Mouse (Mus musculus): ENCODE measurements around the gene Nampt.
"Not testable (repeated sequence)": the region's sequence is repeated elsewhere in the genome, so short reads cannot be mapped to it uniquely, and the experiment has no call there.

Nampt gene

DNA sequence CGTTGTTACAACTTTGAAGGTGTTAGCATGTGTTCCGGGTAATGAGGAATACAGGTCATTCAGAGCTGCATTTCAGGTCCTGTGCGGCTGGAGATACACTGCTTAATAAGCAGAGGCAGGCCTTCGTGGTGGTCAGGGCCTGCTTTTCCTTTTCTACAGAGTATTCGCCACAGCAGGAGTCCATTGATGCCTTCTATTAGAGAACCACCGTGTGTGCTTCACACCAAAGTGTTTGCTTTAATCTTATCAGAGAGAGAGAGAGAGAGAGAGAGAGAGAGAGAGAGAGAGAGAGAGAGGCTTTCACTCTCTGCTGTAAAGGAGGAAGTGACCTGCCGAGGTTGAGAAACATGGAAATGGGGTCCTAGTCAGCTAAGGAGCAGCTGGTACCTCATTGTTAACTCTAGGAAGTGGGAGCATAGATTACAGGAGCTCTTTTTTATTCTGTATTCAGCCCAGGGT lies 22.1 kb downstream of the Nampt start:
- DNase-seq (ENCODE audit: low read depth, low spot score): no peak

DNA sequence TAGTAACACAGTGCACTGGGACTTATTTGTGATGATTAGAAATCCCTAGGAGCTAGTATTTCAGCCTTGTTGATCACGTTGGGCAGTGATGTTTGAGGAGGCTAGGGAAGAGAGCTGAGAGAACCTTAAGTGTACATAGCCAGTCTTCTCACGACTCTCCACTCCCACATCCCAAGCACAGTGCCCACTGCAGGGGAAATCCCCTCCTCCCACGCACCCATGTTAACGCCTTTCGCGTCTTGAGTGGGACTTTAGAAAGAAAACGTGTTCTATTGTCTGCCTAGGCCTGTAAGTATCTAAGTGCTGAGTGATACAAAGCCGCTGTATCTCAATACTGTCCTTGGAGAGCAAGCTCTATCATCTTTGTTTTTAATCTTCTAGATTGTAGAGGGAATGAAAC lies 27.0 kb downstream of the Nampt start:
- DNase-seq (ENCODE audit: low read depth, low spot score): no peak

DNA sequence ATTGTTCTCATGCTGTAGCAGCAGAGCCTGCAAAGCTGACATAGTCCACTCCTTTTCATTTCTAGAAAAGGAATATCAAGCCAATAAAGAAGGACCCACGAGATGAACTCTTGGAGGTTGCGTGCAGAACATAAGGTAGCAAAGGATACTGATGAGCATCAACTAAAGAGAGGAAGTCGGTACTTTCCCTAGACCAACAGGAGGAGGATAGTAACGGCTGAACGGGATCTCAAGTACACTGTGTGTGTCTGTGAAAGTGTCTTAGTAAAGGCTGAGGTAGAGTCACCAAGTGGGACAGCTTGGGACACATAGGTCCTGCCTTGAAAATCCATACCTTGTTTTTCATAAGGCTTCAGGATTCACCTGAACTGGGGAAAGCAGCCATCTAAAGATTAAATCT lies 34.4 kb downstream of the Nampt start:
- no peak for DNase-seq (ENCODE audit: low read depth, low spot score)

DNA sequence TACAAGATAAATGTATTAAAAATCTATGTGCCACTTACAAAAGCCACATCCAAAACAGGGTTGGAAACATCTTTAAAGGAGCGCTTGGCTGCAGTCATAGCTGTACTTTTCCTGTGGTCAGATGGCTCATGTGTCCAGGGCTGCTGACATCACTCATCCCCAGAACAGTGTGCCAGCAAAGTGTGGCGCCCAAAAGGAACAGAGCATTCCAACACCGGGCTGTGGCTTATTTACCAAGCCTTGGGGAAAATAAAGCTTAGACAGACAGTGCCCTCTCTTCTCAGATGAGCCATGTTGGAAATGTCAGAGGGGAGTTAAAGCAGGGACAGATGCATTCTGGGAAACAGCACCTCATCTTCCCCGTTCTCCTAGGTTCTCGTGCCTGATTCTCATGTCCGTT lies 35.5 kb downstream of the Nampt start:
- DNase-seq (ENCODE audit: low read depth, low spot score): no peak

DNA sequence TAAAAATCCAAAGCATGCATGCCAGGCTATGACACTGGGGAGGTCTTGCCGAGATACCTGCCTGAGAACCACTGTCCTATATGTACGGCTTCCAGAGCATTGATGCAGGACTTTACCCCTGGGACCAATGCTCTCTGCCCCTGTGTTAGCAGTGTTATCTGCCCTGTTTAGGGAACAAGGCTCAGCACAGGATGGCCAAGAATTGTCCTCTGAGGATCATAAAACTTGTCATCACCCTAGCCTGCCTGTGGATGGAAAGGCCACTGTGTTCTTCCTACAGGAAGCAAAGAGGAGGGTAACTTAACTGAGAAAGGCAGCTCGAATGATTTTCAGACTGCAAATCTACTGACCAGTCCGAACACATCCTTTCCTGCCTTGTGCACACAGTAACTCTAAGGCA lies 36.1 kb downstream of the Nampt start:
- DNase-seq (ENCODE audit: low read depth, low spot score): no peak

DNA sequence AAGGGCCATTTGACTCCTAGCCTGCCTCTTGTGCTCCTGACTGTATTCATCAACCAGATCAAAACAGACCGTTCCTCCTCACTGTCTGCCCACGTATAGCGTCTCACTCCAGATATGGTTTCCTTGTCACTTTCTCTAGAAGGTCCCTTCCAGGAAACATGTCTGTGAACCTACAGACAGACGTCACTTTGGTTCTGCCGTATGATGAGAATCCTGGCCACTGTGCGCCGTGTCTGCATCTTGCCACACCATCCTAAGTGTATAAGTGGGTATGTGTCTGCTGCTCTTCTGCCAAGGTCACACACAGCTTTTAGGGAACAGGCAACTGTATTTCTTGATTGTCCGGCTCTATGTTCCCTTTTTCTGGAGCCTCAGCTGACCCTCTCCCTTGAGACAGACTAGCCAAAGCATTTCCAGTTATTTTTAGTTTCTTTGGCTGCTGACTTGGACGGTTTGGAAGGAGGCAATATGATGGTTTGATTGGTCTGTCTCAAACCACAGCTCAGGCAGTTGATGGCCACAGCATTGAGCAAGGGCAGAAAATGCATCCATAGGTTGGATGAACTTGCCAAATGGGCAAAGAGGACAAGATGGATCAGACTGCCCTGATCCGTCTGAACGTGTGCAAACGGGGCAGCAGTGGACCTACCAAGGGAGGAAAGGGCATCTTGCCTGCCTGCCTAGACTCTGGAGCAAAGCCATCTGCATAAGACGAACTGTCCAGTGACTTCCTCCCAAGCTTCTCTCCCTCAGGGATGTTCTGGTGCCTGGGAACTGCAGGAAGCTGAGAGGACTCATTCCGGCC lies 37.6 kb downstream of the Nampt start:
- no peak for DNase-seq (ENCODE audit: low read depth, low spot score)

DNA sequence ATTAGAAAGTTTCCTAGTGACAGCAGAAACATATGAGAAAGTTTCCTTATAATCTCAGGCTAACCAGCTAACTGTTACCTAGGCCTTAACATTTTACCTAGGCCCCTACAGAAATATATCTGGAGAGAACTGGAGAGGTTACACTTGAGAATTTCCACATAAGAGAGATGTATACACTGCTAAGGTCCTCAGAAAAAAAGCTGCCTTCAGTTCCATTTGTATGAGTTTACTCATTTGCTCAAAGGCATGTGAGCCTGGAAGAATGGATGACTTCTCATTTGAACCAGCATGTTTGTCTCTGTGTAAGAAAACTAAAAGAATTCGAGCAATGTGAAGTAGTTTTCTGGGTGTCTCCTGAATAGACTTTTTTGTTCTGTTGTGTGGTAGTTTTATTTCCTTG lies 39.1 kb downstream of the Nampt start:
- no peak for DNase-seq (ENCODE audit: low read depth, low spot score)

DNA sequence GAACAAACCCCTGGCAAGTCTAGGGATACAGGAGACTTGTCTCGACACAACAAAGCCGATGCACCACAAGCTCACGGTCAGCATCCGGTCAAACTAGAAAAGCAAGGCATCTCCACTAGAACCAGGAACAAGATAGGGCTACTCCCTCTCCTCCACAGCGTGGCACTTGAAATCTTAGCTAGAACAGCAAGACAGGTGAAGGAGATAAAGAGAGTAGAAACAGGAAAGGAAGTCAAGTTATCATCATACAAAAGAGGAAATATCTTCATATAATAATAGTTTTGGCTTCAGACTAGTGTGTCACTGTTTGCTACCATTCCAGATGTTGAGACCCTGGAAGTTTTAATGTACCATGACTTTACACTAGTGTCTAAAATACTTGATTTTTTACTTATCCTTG lies 41.5 kb downstream of the Nampt start:
- DNase-seq (ENCODE audit: low read depth, low spot score): no peak

DNA sequence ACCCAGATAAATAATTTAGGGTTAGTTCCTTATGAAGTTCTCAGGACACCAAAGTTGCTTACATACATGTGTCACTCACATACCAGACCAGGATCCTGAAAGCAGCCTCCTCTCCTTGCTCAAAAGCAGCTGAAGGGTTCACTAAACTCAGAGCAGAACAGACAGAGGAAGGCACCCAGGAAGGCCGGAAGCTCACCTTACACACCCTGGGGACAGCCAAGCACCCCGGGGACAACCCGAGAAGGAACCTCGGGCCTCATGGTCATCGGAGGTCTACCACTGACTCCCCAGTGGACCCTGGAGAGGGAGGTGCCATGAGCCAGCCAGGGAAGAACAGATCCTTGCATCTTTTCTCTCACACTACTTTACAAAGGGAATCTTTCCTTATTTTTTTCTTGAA lies 51.5 kb downstream of the Nampt start:
- DNase-seq (ENCODE audit: low read depth, low spot score): no peak

DNA sequence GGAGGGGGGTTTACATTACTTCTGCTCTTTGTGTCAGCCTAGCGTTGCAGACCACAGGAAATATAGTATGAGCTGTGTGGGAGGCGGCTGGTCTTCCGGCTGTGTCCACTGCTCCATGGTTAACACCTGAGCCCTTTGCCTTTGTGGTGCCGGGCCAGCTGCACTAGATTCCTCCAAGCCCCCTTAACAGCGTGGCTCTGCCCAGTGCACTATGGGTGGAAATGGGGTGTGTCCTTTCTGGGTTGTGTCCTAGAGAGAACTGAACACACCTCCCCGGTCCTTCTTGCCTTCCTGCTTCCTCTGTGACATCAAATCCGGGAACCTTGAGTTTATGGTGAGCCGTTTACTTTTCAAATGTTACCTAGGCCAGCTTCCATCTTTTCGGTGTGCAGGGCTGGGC lies 58.2 kb downstream of the Nampt start:
- DNase-seq (ENCODE audit: low read depth, low spot score): no peak

DNA sequence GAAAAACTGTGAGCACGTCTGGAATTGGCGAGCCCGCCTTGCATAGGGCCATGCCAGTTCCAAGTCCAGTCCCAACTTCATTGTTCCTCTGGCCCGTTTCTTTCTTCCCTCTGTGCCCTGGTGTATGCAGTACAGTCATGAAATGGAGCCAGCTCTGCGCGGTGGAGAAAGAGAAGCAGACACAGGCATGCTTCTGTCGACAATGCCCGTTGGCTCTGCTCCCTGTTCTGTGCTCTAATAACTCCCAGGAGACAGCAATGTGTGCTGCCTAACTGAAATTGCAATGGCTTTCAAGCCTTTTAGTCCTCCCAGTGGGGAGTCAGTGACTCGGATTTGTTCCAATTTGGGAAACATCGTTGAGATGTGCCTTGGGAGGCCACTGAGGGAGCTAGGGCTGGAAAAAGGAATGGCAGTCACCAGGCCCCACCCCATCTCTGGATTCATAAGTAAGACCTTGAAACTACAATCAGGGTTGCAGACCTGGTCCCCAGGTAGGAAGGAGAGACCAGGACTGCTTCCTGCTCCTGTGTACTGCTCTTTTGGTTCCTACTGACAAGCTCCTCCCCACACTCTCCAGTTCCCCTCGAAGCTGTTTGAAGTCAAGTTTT lies 58.7 kb downstream of the Nampt start:
- no peak for DNase-seq (ENCODE audit: low read depth, low spot score)

DNA sequence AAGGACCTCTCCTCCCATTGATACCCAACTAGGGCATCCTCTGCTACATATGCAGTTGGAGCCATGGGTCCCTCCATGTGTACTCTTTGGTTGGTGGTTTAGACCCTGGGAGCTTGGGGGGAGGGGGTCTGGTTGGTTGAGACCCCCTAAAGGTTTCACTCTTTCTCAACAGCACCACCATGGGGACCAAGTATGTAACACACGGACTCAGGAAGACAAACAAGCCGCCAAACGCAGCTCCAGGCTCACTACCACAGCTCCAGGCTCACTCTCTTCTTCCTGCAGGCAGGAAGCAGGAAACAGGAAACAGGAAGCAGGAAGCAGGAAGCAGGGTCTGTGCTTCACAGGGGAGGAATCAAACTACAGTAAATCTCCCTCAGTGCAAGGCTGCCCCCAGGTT lies 60.0 kb downstream of the Nampt start:
- no peak for DNase-seq (ENCODE audit: low read depth, low spot score)

DNA sequence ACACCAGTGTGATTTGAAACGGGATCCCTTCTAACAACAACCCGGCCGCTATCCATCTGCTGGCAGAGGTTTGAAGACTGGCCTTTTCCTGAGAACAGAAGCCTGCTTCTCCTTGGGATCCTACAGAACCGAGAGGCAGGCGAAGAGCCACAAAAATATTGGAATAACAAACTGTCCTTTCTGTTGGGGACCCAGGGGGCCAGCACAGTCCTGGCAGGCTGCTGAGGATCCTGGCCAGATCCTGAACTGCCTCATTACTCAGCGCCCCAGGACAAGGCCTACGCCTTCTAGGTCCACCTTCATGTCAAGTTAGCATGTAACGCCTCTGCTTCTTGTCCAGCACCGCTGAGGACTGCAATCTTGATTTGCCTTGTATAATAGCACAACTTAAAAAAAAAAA lies 65.0 kb downstream of the Nampt start:
- DNase-seq (ENCODE audit: low read depth, low spot score): no peak

DNA sequence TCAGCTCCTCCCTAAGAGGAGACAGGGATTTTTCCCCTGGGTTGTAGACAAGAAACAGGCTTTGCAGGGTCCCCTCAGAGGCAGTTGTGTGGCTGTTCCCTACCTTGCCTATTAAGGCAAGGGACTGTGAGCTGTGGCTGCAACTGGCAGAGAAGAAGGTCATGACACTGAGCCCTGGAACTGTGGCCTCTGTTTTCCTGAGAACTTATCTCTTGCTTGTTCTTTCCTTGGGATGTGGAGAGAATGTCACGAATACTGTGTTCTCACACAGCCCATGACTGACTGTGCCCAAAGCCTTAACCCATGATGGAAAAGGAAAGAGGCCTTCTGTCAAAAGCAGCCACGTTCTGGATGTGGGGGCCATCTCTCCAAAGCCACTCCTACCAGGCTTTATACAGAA lies 65.7 kb downstream of the Nampt start:
- no peak for DNase-seq (ENCODE audit: low read depth, low spot score)

DNA sequence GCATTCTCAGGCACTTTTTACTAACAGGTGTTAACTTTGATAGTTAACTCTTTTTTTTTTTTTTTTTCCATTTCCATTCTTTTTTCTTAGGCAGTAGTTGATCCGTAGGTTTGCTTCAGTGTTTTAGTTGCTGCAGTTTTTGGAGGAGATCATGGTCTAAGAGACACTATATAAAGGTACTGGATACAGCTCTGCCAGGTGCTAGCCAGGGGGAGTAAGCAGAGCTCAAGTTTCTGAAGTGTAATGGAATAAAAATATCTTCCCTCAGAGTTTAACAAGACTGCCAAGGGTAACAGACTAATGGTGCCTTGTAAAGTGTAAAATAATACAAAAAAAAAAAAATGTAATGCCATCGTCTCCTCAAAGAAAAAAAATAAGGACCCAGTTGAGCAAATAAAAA lies 67.0 kb downstream of the Nampt start:
- no peak for DNase-seq (ENCODE audit: low read depth, low spot score)

DNA sequence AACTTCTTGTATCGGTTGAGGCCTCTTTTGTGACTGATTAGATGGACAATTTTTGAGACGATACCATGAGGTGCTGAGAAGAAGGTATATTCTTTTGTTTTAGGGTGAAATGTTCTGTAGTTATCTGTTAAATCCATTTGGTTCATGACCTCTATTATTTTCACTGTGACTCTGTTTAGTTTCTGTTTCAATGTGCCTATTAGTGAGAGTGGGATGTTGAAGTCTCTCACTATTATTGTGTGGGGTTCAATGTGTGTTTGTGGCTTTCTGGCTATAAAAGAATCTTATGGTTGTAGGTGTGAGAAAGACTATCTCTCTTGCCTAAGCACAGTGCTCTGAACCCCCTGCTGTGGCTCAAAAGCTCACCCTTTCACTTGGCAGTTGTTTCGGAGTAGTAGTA lies 68.9 kb downstream of the Nampt start:
- no peak for DNase-seq (ENCODE audit: low read depth, low spot score)

DNA sequence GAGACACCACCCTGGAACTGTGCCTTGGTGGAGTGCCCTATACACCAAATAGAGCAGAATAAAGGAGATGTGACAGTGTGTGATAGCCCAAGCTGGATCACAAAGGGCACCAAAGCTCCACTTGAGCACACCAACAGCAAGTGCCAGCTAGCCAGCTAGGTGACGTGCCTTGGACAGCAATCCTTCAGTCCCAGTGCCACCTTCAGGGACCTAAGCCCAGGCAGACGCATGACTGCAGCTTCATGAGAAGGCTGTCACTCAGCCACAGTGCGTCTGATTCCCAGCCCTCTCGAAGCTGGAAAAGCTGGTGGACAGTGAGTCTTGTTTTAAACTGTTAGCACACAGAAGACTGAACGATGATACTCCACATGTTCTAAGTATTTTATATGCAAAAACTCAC lies 70.5 kb downstream of the Nampt start:
- no peak for DNase-seq (ENCODE audit: low read depth, low spot score)

DNA sequence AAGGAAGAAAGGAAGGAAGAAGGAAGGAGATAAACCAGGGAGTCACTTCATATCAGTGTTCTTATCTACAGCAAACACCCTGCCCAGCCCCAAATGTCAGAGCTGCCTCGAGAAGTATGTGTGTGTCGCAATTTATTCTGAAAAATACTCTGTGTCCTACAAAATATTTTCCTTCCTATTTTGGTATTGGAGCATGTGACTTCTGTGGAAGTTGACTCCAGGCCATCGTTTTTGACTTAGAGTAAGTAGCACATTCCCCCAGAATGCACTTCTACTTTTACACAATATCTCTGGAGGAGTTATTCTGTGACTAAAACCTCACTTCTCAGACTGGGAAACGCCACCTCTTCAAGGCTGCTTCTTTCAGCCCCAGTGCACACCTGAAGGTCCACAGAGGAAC lies 71.1 kb downstream of the Nampt start:
- DNase-seq (ENCODE audit: low read depth, low spot score): no peak

DNA sequence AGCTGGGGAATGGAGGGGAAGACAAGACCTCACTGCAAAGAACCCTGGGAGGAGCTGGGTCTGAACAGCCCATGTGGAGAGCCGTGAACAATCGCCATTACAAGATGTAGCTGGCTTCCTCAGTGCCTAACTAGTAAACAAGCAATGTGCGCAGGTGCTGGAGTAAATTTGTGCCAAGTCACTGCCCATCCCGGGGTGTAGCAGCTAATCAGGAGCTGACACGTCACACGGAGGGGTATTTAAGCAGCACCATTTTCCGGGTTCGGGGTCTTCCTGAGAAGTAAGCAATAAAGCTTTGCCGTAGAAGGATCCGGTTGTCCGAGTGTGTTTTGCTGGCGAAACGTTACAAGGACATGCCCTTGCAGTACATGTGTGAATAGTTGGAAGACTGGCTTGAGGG lies 71.9 kb downstream of the Nampt start:
- not testable (repeated sequence) for DNase-seq (ENCODE audit: low read depth, low spot score)

DNA sequence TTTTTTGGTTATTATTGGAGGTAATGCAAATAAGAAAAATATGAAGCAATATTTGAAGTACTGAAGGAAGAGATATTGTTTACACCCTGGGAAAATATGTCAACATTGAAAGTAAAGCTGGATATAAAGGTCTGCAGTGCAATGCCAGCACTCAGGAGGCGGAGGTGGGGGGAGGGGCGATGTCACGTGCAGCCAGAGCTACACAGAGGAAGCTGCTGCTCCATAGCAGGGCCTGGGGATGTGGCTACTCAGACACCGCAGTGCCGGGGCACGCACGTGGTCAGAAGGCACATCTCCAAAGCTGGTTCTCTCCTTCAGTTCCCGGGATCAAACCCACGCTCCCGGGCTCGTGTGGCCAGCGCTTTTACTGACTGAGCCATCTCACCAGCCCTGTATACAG lies 73.9 kb downstream of the Nampt start:
- no peak for DNase-seq (ENCODE audit: low read depth, low spot score)

DNA sequence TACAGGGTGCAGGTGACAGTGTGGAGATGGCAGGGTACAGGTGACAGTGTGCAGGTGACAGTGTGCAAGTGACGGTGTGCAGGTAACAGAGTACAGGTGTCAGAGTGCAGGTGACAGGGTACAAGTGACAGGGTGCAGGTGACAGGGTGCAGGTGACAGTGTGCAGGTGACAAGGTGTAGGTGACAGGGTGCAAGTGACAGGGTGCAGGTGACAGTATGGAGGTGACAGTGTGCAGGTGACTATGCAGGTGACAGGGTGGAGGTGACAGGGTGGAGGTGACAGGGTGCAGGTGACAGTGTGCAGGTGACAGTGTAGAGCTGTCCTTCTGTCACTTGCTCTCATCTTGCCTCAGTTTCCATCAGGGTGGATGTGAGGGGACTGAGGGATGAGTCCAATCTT lies 76.5 kb downstream of the Nampt start:
- DNase-seq (ENCODE audit: low read depth, low spot score): no peak

DNA sequence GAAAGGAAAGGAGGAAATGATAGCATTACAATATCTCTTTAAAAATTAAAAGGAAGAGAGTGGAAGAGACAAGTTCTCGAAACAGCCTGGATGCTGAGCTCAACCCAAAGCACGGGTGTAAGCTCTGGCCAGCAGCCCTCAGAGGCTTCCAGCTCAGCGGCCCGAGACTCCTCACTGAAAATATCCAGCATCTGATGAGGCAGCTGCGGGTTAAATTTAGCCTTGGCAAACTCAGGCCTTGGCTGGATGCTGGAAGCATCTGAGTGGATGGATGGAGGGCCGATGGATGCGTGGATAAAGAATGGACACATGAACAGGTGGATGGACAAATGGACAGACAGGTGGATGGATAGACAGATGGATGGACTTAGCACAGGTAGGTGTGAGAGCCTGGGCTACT lies 77.2 kb downstream of the Nampt start:
- no peak for DNase-seq (ENCODE audit: low read depth, low spot score)

Measured in ES-CJ7 (cell line).